Mouse (Mus musculus): Measurements from ENCODE around the gene Aars2. TPM values are rescaled to one million over a fixed set of nuclear protein-coding genes. Genes with fewer than 3 reads are reported as not detected.
A peak's percentile ranks its signal among the peaks of the same experiment; 100 is the strongest.

Gene Aars2
- total and polyA plus RNA-seq, 3 experiments, result 12.4 to 23.1 (median 17.5) TPM

DNA sequence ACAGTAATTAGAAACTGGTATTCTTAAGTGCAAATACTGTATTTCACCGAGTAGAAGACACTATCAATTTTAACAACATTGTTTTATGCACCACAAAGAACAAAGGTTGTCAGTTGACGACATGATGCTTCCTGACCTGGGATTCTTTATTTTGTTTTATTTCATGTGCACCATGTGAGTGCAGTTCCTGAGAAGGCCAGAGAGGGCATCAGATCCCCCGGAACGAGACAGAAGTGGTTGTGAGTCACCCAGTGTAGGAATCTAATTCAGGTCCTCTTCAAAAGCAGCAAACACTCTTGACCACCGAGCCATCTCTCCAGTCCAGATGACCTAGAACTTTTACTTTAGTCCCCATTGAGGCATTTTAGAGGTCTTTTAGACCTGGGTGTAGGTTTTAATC, 38.3 kb upstream of the Aars2 start:
- no peak overlapping the region for H3K27ac ChIP-seq (ENCODE audit: insufficient read depth, low read depth)
- H3K36me3 ChIP-seq (replicated peaks in 1 of 2; ENCODE audit: control insufficient read depth in 1 of 2, insufficient read depth in 1 of 2, low read length in 1 of 2), result no peaks in the 10 kb centered on the region
- TF ChIP-seq CHD2 (IDR thresholded peaks at IDR 0.05; ENCODE audit: low read length) (no peak), ZC3H11A (IDR thresholded peaks at IDR 0.05; ENCODE audit: low read depth, low read length) (no peak), POLR2A (IDR thresholded peaks at IDR 0.05; ENCODE audit: low read depth, low read length) (no peak), CTCF (conservative IDR thresholded peaks at IDR 0.05 in 1 of 2, IDR thresholded peaks at IDR 0.05 in 1 of 2; ENCODE audit: low read depth in 2 of 2, low read length in 2 of 2) (peak in 1 of 2 experiments; percentile 16; a peak in 1 of 4 replicates)
- in situ Hi-C loops (cut with MboI; ENCODE audit: low pct_ligation_motif_present, low pct_unique_long_range_greater_than_20kb, low sequenced_read_pairs), result no loop called here
- no peaks in the 10 kb centered on the region for H3K79me2 ChIP-seq (replicated peaks; ENCODE audit: control insufficient read depth, extremely low read depth, insufficient read depth, poor library complexity, severe bottlenecking)
- peaks cover 5% of the 10 kb centered on the region for H3K9me3 ChIP-seq (replicated peaks; ENCODE audit: low read length)
- H3K4me2 ChIP-seq (ENCODE audit: insufficient read depth, low read depth, poor library complexity, severe bottlenecking), result no peak overlapping the region
- H3K9ac ChIP-seq (ENCODE audit: insufficient read depth, low read depth), result no peak overlapping the region
- dilution Hi-C loops (cut with MboI; ENCODE audit: extremely low pct_ligation_motif_present, extremely low pct_unique_long_range_greater_than_20kb, low sequenced_read_pairs), result no loop called here
- H3K27me3 ChIP-seq (replicated peaks), result no peaks in the 10 kb centered on the region
- H3K4me1 ChIP-seq (ENCODE audit: control insufficient read depth in 1 of 2, insufficient read depth in 2 of 2), result peaks cover 3 to 12% of the 10 kb centered on the region in 2 experiments; a peak in 2 of 4 replicates
- no peak overlapping the region for H3K4me3 ChIP-seq (replicated peaks in 1 of 3; ENCODE audit: low read depth in 2 of 3, low read length in 2 of 3, poor library complexity in 1 of 3)
- no peak for DNase-seq (ENCODE audit: extremely low read depth)

DNA sequence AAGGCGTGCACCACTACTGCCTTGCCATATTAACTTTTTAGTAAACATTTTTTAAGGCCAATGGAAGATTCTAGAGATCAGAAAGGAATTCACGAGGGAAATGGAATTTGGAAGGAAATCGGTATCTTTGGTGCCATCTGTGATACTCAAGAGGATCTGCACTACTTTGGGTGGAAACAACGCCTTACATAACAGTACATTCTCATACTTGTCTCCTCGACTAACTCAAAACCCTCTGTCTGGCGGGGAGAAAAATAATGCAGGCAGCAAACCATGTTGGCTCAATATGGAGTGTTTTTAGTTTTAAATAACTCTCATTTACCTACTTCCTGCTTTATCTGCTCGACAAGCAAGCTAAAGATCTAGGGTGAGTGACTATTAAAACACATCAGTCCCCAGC, 35.9 kb upstream of the Aars2 start:
- Histone ChIP-seq H3K9ac (ENCODE audit: insufficient read depth, low read depth) (no peak overlapping the region), H3K79me2 (replicated peaks; ENCODE audit: control insufficient read depth, extremely low read depth, insufficient read depth, poor library complexity, severe bottlenecking) (no peaks in the 10 kb centered on the region), H3K4me2 (ENCODE audit: insufficient read depth, low read depth, poor library complexity, severe bottlenecking) (no peak overlapping the region), H3K27ac (ENCODE audit: insufficient read depth, low read depth) (no peak overlapping the region), H3K4me3 (replicated peaks in 1 of 3; ENCODE audit: low read depth in 2 of 3, low read length in 2 of 3, poor library complexity in 1 of 3) (no peak overlapping the region), H3K27me3 (replicated peaks) (peaks cover 2% of the 10 kb centered on the region), H3K4me1 (ENCODE audit: control insufficient read depth in 1 of 2, insufficient read depth in 2 of 2) (peaks cover 3 to 24% of the 10 kb centered on the region in 2 experiments; a peak in 2 of 4 replicates), H3K36me3 (replicated peaks in 1 of 2; ENCODE audit: control insufficient read depth in 1 of 2, insufficient read depth in 1 of 2, low read length in 1 of 2) (no peaks in the 10 kb centered on the region), H3K9me3 (replicated peaks; ENCODE audit: low read length) (peaks cover 5% of the 10 kb centered on the region)
- no peak for DNase-seq (ENCODE audit: extremely low read depth)
- dilution Hi-C loops (cut with MboI; ENCODE audit: extremely low pct_ligation_motif_present, extremely low pct_unique_long_range_greater_than_20kb, low sequenced_read_pairs) (no loop called here), in situ Hi-C loops (cut with MboI; ENCODE audit: low pct_ligation_motif_present, low pct_unique_long_range_greater_than_20kb, low sequenced_read_pairs) (no loop called here)
- TF ChIP-seq ETS1 (conservative IDR thresholded peaks at IDR 0.05; ENCODE audit: low read depth, low read length) (no peak), MAFK (IDR thresholded peaks at IDR 0.05; ENCODE audit: insufficient replicate concordance, low read length) (no peak), EP300 (IDR thresholded peaks at IDR 0.05; ENCODE audit: low read length) (no peak), MAZ (IDR thresholded peaks at IDR 0.05; ENCODE audit: low read depth, low read length) (no peak), TBP (conservative IDR thresholded peaks at IDR 0.05; ENCODE audit: low read depth, low read length) (no peak), SIN3A (IDR thresholded peaks at IDR 0.05; ENCODE audit: low read length) (no peak), MXI1 (IDR thresholded peaks at IDR 0.05; ENCODE audit: low read depth, low read length) (no peak), NELFE (IDR thresholded peaks at IDR 0.05; ENCODE audit: low read depth, low read length) (no peak), PAX5 (IDR thresholded peaks at IDR 0.05; ENCODE audit: low read length) (no peak), CTCF (conservative IDR thresholded peaks at IDR 0.05 in 1 of 2, IDR thresholded peaks at IDR 0.05 in 1 of 2; ENCODE audit: low read depth in 2 of 2, low read length in 2 of 2) (no peak), GABPA (IDR thresholded peaks at IDR 0.05; ENCODE audit: insufficient replicate concordance, low read depth, low read length) (no peak), POLR2A (IDR thresholded peaks at IDR 0.05; ENCODE audit: low read depth, low read length) (no peak), MYC (IDR thresholded peaks at IDR 0.05; ENCODE audit: low read depth, low read length) (no peak), USF2 (conservative IDR thresholded peaks at IDR 0.05; ENCODE audit: low read depth, low read length) (no peak), RAD21 (IDR thresholded peaks at IDR 0.05; ENCODE audit: low read depth, low read length) (no peak), POLR2AphosphoS2 (IDR thresholded peaks at IDR 0.05; ENCODE audit: low read depth, low read length) (no peak), TCF12 (IDR thresholded peaks at IDR 0.05; ENCODE audit: low read depth, low read length) (no peak)
